Mouse (Mus musculus) heart, postnatal 25 days (tissue): ENCODE data around the gene Khnyn. TPM values are rescaled to one million over a fixed set of nuclear protein-coding genes. Genes with fewer than 3 reads are reported as not detected.

Experiments used
- DNase-seq: peaks from one replicate; pipeline ENCODE4 v3.0.0; 2022; ENCODE audit warnings: low spot score
- intact Hi-C: fragments of 180-260 bp; cut with DNase I; formaldehyde crosslinking; loops from one replicate; pipeline ENCODE4 v1.15.1; 2025
- total RNA-seq, 2 experiments: library from RNA; stranded (reverse); gene quantifications; 2 replicates each; pipeline ENCODE4 v1.2.3; 2021

The Khnyn gene
- total RNA-seq, 2 experiments from 2014 or later: 11.6 to 13.5 TPM

GRCm38 (mm10) chr14:55905518-55905917, 20.8 kb downstream of the Khnyn start:
- DNase-seq: no peak
- intact Hi-C loops: no loop called here

GRCm38 (mm10) chr14:55913406-55913805, 28.7 kb downstream of the Khnyn start:
- no peak for DNase-seq
- intact Hi-C loops: no loop called here

GRCm38 (mm10) chr14:55918240-55919082, 33.7 kb downstream of the Khnyn start:
- DNase-seq: peak; percentile 20
- intact Hi-C loops: loop anchor here (1.0 to 5.0 kb wide), 2 partner anchors 44 to 141 kb away; no protein-coding TSS in a partner anchor

GRCm38 (mm10) chr14:55922475-55923232, 37.9 kb downstream of the Khnyn start:
- intact Hi-C loops: loop anchor here (2.0 kb wide), 1 partner anchor 100 kb away; the partner anchor contains the start of gene Nfatc4
- DNase-seq: no peak

GRCm38 (mm10) chr14:55926847-55927246, 42.1 kb downstream of the Khnyn start:
- no peak for DNase-seq
- intact Hi-C loops: no loop called here

GRCm38 (mm10) chr14:55929263-55929997, 44.7 kb downstream of the Khnyn start:
- intact Hi-C loops: no loop called here
- DNase-seq: no peak

GRCm38 (mm10) chr14:55933586-55933985, 48.8 kb downstream of the Khnyn start:
- peak; percentile 36 for DNase-seq
- intact Hi-C loops: no loop called here

- intact Hi-C loops: no loop called here
- DNase-seq: no peak
Observed at GRCm38 (mm10) chr14:55940070-55940800, 55.5 kb downstream of the Khnyn start.

GRCm38 (mm10) chr14:55943601-55944000, 58.9 kb downstream of the Khnyn start:
- intact Hi-C loops: no loop called here
- DNase-seq: no peak

GRCm38 (mm10) chr14:55944575-55944974, 59.8 kb downstream of the Khnyn start, which contains the start of gene Cma1:
Gene Cma1, minus strand, starts transcription at chr14:55944675.
- no peak for DNase-seq

GRCm38 (mm10) chr14:55946269-55946969, 61.7 kb downstream of the Khnyn start:
- intact Hi-C loops: no loop called here
- no peak for DNase-seq

More at GRCm38 (mm10) chr14:55944575-55944974, 59.8 kb downstream of the Khnyn start, which contains the start of gene Cma1:
- intact Hi-C loops: no loop called here

Other genes with a start within 250 kb of the Khnyn start
- gene Ipo4, start 249.0 kb upstream of the Khnyn start, total RNA-seq: 10 to 100 TPM; 51.1 to 57.0 TPM
- 1 to 10 TPM; 3.0 to 3.4 TPM for gene Gm49378, start 247.1 kb upstream of the Khnyn start, total RNA-seq
- 10 to 100 TPM; 39.0 to 43.8 TPM for gene Tm9sf1, start 241.1 kb upstream of the Khnyn start, total RNA-seq
- gene Tssk4, start 234.8 kb upstream of the Khnyn start, total RNA-seq: under 1 TPM; 0.56 to 0.60 TPM
- 10 to 100 TPM; 53.0 to 53.4 TPM for gene Mdp1, start 224.4 kb upstream of the Khnyn start, total RNA-seq
- 10 to 100 TPM in 1 of 2 experiments, 1 to 10 TPM in 1; 8.9 to 11.2 TPM for gene Gmpr2, start 213.0 kb upstream of the Khnyn start, total RNA-seq
- gene Nedd8, start 212.8 kb upstream of the Khnyn start, total RNA-seq: 100 to 1,000 TPM; 252 to 263 TPM
- 10 to 100 TPM; 10.0 to 10.7 TPM for gene Tinf2, start 203.1 kb upstream of the Khnyn start, total RNA-seq
- gene Tgm1, start 171.0 kb upstream of the Khnyn start, total RNA-seq: under 1 TPM; 0.18 to 0.36 TPM
- gene Rabggta, start 162.7 kb upstream of the Khnyn start, total RNA-seq: 10 to 100 TPM; 13.0 to 13.4 TPM
- gene Dhrs1, start 139.3 kb upstream of the Khnyn start, total RNA-seq: 10 to 100 TPM; 43.7 to 47.0 TPM
- 10 to 100 TPM in 1 of 2 experiments, 1 to 10 TPM in 1; 7.8 to 11.1 TPM for gene Nop9, start 139.3 kb upstream of the Khnyn start, total RNA-seq
- under 1 TPM; 0.56 to 0.83 TPM for gene Cideb, start 126.5 kb upstream of the Khnyn start, total RNA-seq
- gene Ltb4r2, start 123.5 kb upstream of the Khnyn start, total RNA-seq: under 1 TPM; 0.06 to 0.13 TPM
- under 1 TPM in 1 of 2 experiments, not detected in 1; 0.18 TPM for gene Ltb4r1, start 119.0 kb upstream of the Khnyn start, total RNA-seq
- gene Adcy4, start 100.9 kb upstream of the Khnyn start, total RNA-seq: 10 to 100 TPM; 18.2 to 23.8 TPM
- gene Ripk3, start 96.1 kb upstream of the Khnyn start, total RNA-seq: 1 to 10 TPM; 2.3 to 3.4 TPM
- 1 to 10 TPM; 3.9 to 5.5 TPM for gene Nfatc4, start 61.8 kb upstream of the Khnyn start, total RNA-seq
- gene Nynrin, start 30.9 kb upstream of the Khnyn start, total RNA-seq: 1 to 10 TPM; 8.2 to 9.7 TPM
- gene Cbln3, start 555 bp upstream of the Khnyn start, total RNA-seq: under 1 TPM in 1 of 2 experiments, not detected in 1; 0.14 TPM
- 100 to 1,000 TPM; 107 to 108 TPM for gene Sdr39u1, start 15.3 kb downstream of the Khnyn start, total RNA-seq
- gene Cma1, start 59.7 kb downstream of the Khnyn start, total RNA-seq: 1 to 10 TPM; 1.0 to 2.5 TPM
- gene Cma2, start 66.0 kb downstream of the Khnyn start, total RNA-seq: not detected
- not detected for gene Mcpt1, start 133.0 kb downstream of the Khnyn start, total RNA-seq
- gene Mcpt9, start 145.5 kb downstream of the Khnyn start, total RNA-seq: not detected
- not detected for gene Mcpt2, start 157.1 kb downstream of the Khnyn start, total RNA-seq
- gene Mcpt4, start 177.4 kb downstream of the Khnyn start, total RNA-seq: 1 to 10 TPM; 1.4 to 1.9 TPM
- not detected for gene Mcpt8, start 200.3 kb downstream of the Khnyn start, total RNA-seq
- not detected for gene Ctsg, start 217.6 kb downstream of the Khnyn start, total RNA-seq
- gene Gzme, start 235.7 kb downstream of the Khnyn start, total RNA-seq: not detected
- gene Gzmd, start 247.7 kb downstream of the Khnyn start, total RNA-seq: not detected